8 mouse cellular contexts compared by ENCODE assay signal in the genomic region with DNA sequence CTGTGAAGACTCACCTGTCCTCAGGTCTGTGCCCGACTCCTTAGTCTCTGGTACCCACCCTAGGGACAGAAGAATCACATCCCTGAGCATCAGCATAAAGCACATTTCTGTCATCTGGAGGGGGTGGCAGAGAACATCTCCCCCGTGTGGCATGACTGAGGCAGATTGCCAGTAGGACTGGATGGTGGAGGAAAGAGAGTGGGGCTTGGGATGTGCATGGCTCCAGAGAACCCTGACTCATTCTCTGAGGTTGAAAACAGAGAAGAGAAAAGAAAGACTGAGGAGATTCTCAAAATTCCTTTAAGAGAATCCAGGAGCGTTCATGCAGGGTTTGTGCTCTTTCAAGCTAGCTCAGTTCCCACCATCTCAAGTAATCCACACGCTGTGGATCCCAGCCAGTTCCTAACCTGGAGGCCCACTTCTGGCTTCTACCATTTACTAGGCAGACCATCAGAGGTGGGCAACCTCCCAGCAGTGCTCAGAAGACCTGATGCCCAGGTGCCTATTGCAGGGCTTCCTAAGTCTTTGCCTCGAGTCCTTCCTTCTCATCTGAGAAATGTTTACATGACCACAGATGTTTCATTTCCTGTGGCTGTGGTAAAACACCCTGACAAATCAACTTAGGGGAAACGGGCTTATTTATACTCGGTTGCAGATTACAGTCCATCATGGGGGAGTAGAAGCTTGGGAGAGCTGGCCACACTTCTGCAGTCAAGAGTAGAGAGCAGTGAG. TPM values are rescaled to one million over a fixed set of nuclear protein-coding genes. Genes with fewer than 3 reads are reported as not detected.
DNase-seq lines count a peak whose midpoint lies in the region; ATAC-seq and TF ChIP-seq lines count a peak whose summit lies in the region.
"Not testable (repeated sequence)": the region's sequence is repeated elsewhere in the genome, so short reads cannot be mapped to it uniquely, and the experiment has no call there.

No protein-coding gene starts in this region.

- ATAC-seq in CD4-positive, CD25-positive, alpha-beta regulatory T cell, adult 4 months: peak; percentile 78
- peak; percentile 79 for ATAC-seq in common myeloid progenitor, adult 5-6 weeks (replicated peaks; ENCODE audit: low read depth, poor library complexity, severe bottlenecking)
- ATAC-seq in kidney, embryonic 14.5 days (ENCODE audit: low FRiP score, low TSS enrichment); liver, embryonic 14.5 days (ENCODE audit: insufficient read depth): not testable (repeated sequence)

- H3K79me2 ChIP-seq in macrophage (ENCODE audit: inconsistent target): not testable (repeated sequence)

- H3K36me3 ChIP-seq in kidney, embryonic 14.5 days (ENCODE audit: control insufficient read depth, insufficient read depth, low read length); liver, embryonic 14.5 days (replicated peaks; ENCODE audit: control insufficient read depth, insufficient read depth, low read depth); macrophage (ENCODE audit: inconsistent target): not testable (repeated sequence)

- WGBS in kidney, embryonic 14.5 days: 47% methylated on average over 4 of the region's 7 CpGs
- 55% methylated on average over 4 of the region's 7 CpGs for WGBS in liver, embryonic 14.5 days (ENCODE audit: insufficient replicate concordance)
- 43% methylated on average over 4 of the region's 7 CpGs for WGBS in macrophage (ENCODE audit: missing documents)

- TF ChIP-seq CTCF in liver, embryonic 14.5 days (IDR thresholded peaks at IDR 0.05; ENCODE audit: low read depth): peak; percentile 29

- H3K27ac ChIP-seq in kidney, embryonic 14.5 days (ENCODE audit: low read depth, low read length): peak overlapping the region; percentile 26; the same call in 1 of the 2 replicates
- not testable (repeated sequence) for H3K27ac ChIP-seq in liver, embryonic 14.5 days
- H3K27ac ChIP-seq in macrophage: peak overlapping the region; percentile 69

- H3K4me3 ChIP-seq in kidney, embryonic 14.5 days (ENCODE audit: low read length); liver, embryonic 14.5 days (ENCODE audit: insufficient read depth in 1 of 2, low read depth in 2 of 2, low read length in 2 of 2); macrophage (ENCODE audit: inconsistent target): not testable (repeated sequence)

- H3K9me3 ChIP-seq in kidney, embryonic 14.5 days (ENCODE audit: control insufficient read depth, low read length); liver, embryonic 14.5 days (ENCODE audit: control insufficient read depth, low read length): not testable (repeated sequence)

- not testable (repeated sequence) for H3K4me2 ChIP-seq in kidney, embryonic 14.5 days (replicated peaks; ENCODE audit: low read depth, low read length); liver, embryonic 14.5 days (ENCODE audit: low read depth)

- TF ChIP-seq EP300 in liver, embryonic 14.5 days (IDR thresholded peaks at IDR 0.05; ENCODE audit: low read depth): not testable (repeated sequence)

- H3K4me1 ChIP-seq in kidney, embryonic 14.5 days (ENCODE audit: control insufficient read depth, insufficient read depth, low read length): peaks cover 25% of the 10 kb centered on the region
- H3K4me1 ChIP-seq in liver, embryonic 14.5 days (replicated peaks; ENCODE audit: control insufficient read depth in 2 of 2, insufficient read depth in 2 of 2, low read length in 1 of 2): peaks cover 0 to 18% of the 10 kb centered on the region in 2 experiments

- not testable (repeated sequence) for H3K9ac ChIP-seq in kidney, embryonic 14.5 days (ENCODE audit: low read depth, low read length); liver, embryonic 14.5 days (replicated peaks)

- peak; percentile 75 for DNase-seq in heart, adult 11 months
- not testable (repeated sequence) for DNase-seq in liver, embryonic 14.5 days (ENCODE audit: low read depth in 3 of 3, low spot score in 3 of 3)
- peak; percentile 14 for DNase-seq in right cerebral cortex, adult 18-20 months
- peak; percentile 25 for DNase-seq in thymus, postnatal 14 days

- H3K27me3 ChIP-seq in kidney, embryonic 14.5 days (ENCODE audit: control insufficient read depth, insufficient read depth, low read length); liver, embryonic 14.5 days (ENCODE audit: control insufficient read depth, insufficient read depth, low read length): not testable (repeated sequence)

RNA-seq across cellular contexts. Expression of a gene that starts 59.9 kb away (rescaled TPM):
- polyA plus RNA-seq in CD4-positive, CD25-positive, alpha-beta regulatory T cell, adult 4 months (2017; shearing (Covaris generic)): 10 to 100 TPM; 11.1 to 15.7 TPM
- total RNA-seq in common myeloid progenitor, adult 5-6 weeks (2017): 6.3 and 8.3 TPM in 2 replicates
- 11.9 and 15.9 TPM in 2 replicates for polyA plus RNA-seq in kidney, embryonic 14.5 days (2014; fragmentation: Nextera tagmentation; extraction: Ambion mirVana)
- polyA plus RNA-seq in liver, embryonic 14.5 days (2012; rRNA removed): 7.6 and 7.9 TPM in 2 replicates
- polyA plus RNA-seq in liver, embryonic 14.5 days (2014; fragmentation: Nextera tagmentation; extraction: Ambion mirVana): 8.9 and 9.5 TPM in 2 replicates
- 100 to 1,000 TPM in 5 of 26 experiments, 10 to 100 TPM in 18, 1 to 10 TPM in 3; 7.8 to 337 (median 23.7) TPM for total RNA-seq in macrophage (2018; cell fraction: chromatin; rRNA removed)
- total RNA-seq in macrophage (2018; cell fraction: cytosol; rRNA removed): 10 to 100 TPM in 15 of 26 experiments, 1 to 10 TPM in 11; 6.3 to 85.8 (median 10.7) TPM
- 100 to 1,000 TPM in 5 of 26 experiments, 10 to 100 TPM in 20, 1 to 10 TPM in 1; 5.2 to 194 (median 24.0) TPM for total RNA-seq in macrophage (2018; cell fraction: nucleus; rRNA removed)
- polyA plus RNA-seq in macrophage (2018): 4.5 to 9.8 TPM (median 9.4 TPM) in 3 replicates
